Mouse (Mus musculus): ENCODE results near the gene Zfp273. TPM values are rescaled to one million over a fixed set of nuclear protein-coding genes. Genes with fewer than 3 reads are reported as not detected.

Zfp273 gene
- total and polyA plus RNA-seq, 2 experiments from 2014 or later, result 8.7 to 14.5 TPM

- TF ChIP-seq CTCF (IDR thresholded peaks at IDR 0.05; ENCODE audit: low read depth), result no peak
- Histone ChIP-seq H3K4me1 (ENCODE audit: insufficient read depth) (no peaks in the 10 kb centered on the region), H3K9ac (no peak overlapping the region), H3K4me3 (ENCODE audit: low read depth, low read length) (no peak overlapping the region), H3K36me3 (ENCODE audit: insufficient read depth) (no peaks in the 10 kb centered on the region), H3K27me3 (ENCODE audit: insufficient read depth, low read length) (no peaks in the 10 kb centered on the region), H3K4me2 (ENCODE audit: low read depth) (no peak overlapping the region), H3K27ac (ENCODE audit: low read depth, low read length) (no peak overlapping the region), H3K9me3 (ENCODE audit: low read length) (no peaks in the 10 kb centered on the region)
- 81% methylated on average over 3 of the region's 3 CpGs for WGBS
- DNase-seq (no peak), ATAC-seq (no peak)
Measured at GRCm38 (mm10) chr13:67850361-67850760, 36.8 kb downstream of the Zfp273 start.

GRCm38 (mm10) chr13:67853130-67853529, 39.6 kb downstream of the Zfp273 start:
- H3K9me3 ChIP-seq (ENCODE audit: low read length), result no peaks in the 10 kb centered on the region
- WGBS, result 88% methylated on average over 6 of the region's 6 CpGs
- H3K4me3 ChIP-seq (ENCODE audit: low read depth, low read length), result no peak overlapping the region
- TF ChIP-seq CTCF (IDR thresholded peaks at IDR 0.05; ENCODE audit: low read depth), result no peak
- H3K4me2 ChIP-seq (ENCODE audit: low read depth), result no peak overlapping the region
- ATAC-seq (no peak), DNase-seq (no peak)
- H3K36me3 ChIP-seq (ENCODE audit: insufficient read depth), result no peaks in the 10 kb centered on the region
- no peaks in the 10 kb centered on the region for H3K27me3 ChIP-seq (ENCODE audit: insufficient read depth, low read length)
- no peak overlapping the region for H3K27ac ChIP-seq (ENCODE audit: low read depth, low read length)
- H3K9ac ChIP-seq, result no peak overlapping the region
- H3K4me1 ChIP-seq (ENCODE audit: insufficient read depth), result no peaks in the 10 kb centered on the region

GRCm38 (mm10) chr13:67853983-67854382, 40.4 kb downstream of the Zfp273 start:
- H3K9me3 ChIP-seq (ENCODE audit: low read length), result no peaks in the 10 kb centered on the region
- no peak overlapping the region for H3K4me2 ChIP-seq (ENCODE audit: low read depth)
- H3K4me1 ChIP-seq (ENCODE audit: insufficient read depth), result no peaks in the 10 kb centered on the region
- ATAC-seq (no peak), DNase-seq (no peak)
- no peak for TF ChIP-seq CTCF (IDR thresholded peaks at IDR 0.05; ENCODE audit: low read depth)
- no peak overlapping the region for H3K27ac ChIP-seq (ENCODE audit: low read depth, low read length)
- whole genome bisulfite sequencing, result 74% methylated on average over 2 of the region's 2 CpGs
- no peaks in the 10 kb centered on the region for H3K36me3 ChIP-seq (ENCODE audit: insufficient read depth)
- no peak overlapping the region for H3K9ac ChIP-seq
- H3K27me3 ChIP-seq (ENCODE audit: insufficient read depth, low read length), result no peaks in the 10 kb centered on the region
- H3K4me3 ChIP-seq (ENCODE audit: low read depth, low read length), result no peak overlapping the region

- no peak overlapping the region for H3K9ac ChIP-seq
- TF ChIP-seq CTCF (IDR thresholded peaks at IDR 0.05; ENCODE audit: low read depth), result no peak
- H3K27ac ChIP-seq (ENCODE audit: low read depth, low read length), result no peak overlapping the region
- H3K9me3 ChIP-seq (ENCODE audit: low read length), result no peaks in the 10 kb centered on the region
- ATAC-seq (no peak), DNase-seq (no peak)
- H3K4me2 ChIP-seq (ENCODE audit: low read depth), result no peak overlapping the region
- H3K4me1 ChIP-seq (ENCODE audit: insufficient read depth), result no peaks in the 10 kb centered on the region
- H3K4me3 ChIP-seq (ENCODE audit: low read depth, low read length), result no peak overlapping the region
- no peaks in the 10 kb centered on the region for H3K36me3 ChIP-seq (ENCODE audit: insufficient read depth)
- no peaks in the 10 kb centered on the region for H3K27me3 ChIP-seq (ENCODE audit: insufficient read depth, low read length)
- WGBS, result 23% methylated on average over 1 of the region's 1 CpGs
Measured at GRCm38 (mm10) chr13:67857317-67857716, 43.8 kb downstream of the Zfp273 start.

GRCm38 (mm10) chr13:67862508-67862907, 49.0 kb downstream of the Zfp273 start:
- 87% methylated on average over 9 of the region's 9 CpGs for WGBS
- ATAC-seq, result no peak
- no peak for TF ChIP-seq CTCF (IDR thresholded peaks at IDR 0.05; ENCODE audit: low read depth)

GRCm38 (mm10) chr13:67863026-67863425, 49.5 kb downstream of the Zfp273 start, which contains the start of gene BC048507:
BC048507 (plus strand) TSS chr13:67863326.
- H3K9ac ChIP-seq, result no peak within 1 kb of the TSS
- H3K4me3 ChIP-seq (ENCODE audit: low read depth, low read length), result no peak within 1 kb of the TSS
- WGBS, result 89% methylated on average over 11 of the region's 11 CpGs
- no peaks in the 10 kb centered on the region for H3K4me1 ChIP-seq (ENCODE audit: insufficient read depth)
- TF ChIP-seq CTCF (IDR thresholded peaks at IDR 0.05; ENCODE audit: low read depth), result no peak
- no peak within 1 kb of the TSS for H3K27ac ChIP-seq (ENCODE audit: low read depth, low read length)
- no peaks in the 10 kb centered on the region for H3K27me3 ChIP-seq (ENCODE audit: insufficient read depth, low read length)
- no peak within 1 kb of the TSS for H3K4me2 ChIP-seq (ENCODE audit: low read depth)
- ATAC-seq (no peak), DNase-seq (no peak)
- H3K9me3 ChIP-seq (ENCODE audit: low read length), result no peaks in the 10 kb centered on the region
- H3K36me3 ChIP-seq (ENCODE audit: insufficient read depth), result no peaks in the 10 kb centered on the region

More at GRCm38 (mm10) chr13:67862508-67862907, 49.0 kb downstream of the Zfp273 start:
- Histone ChIP-seq H3K4me1 (ENCODE audit: insufficient read depth) (no peaks in the 10 kb centered on the region), H3K27ac (ENCODE audit: low read depth, low read length) (no peak overlapping the region), H3K9me3 (ENCODE audit: low read length) (no peaks in the 10 kb centered on the region), H3K27me3 (ENCODE audit: insufficient read depth, low read length) (no peaks in the 10 kb centered on the region), H3K4me3 (ENCODE audit: low read depth, low read length) (no peak overlapping the region), H3K4me2 (ENCODE audit: low read depth) (no peak overlapping the region), H3K36me3 (ENCODE audit: insufficient read depth) (no peaks in the 10 kb centered on the region), H3K9ac (no peak overlapping the region)
- no peak for DNase-seq

GRCm38 (mm10) chr13:67864764-67865350, 51.3 kb downstream of the Zfp273 start:
- Histone ChIP-seq H3K27ac (ENCODE audit: low read depth, low read length) (no peak overlapping the region), H3K9ac (no peak overlapping the region), H3K27me3 (ENCODE audit: insufficient read depth, low read length) (no peaks in the 10 kb centered on the region), H3K9me3 (ENCODE audit: low read length) (no peaks in the 10 kb centered on the region), H3K4me3 (ENCODE audit: low read depth, low read length) (no peak overlapping the region), H3K4me1 (ENCODE audit: insufficient read depth) (no peaks in the 10 kb centered on the region), H3K36me3 (ENCODE audit: insufficient read depth) (no peaks in the 10 kb centered on the region), H3K4me2 (ENCODE audit: low read depth) (no peak overlapping the region)
- TF ChIP-seq CTCF (IDR thresholded peaks at IDR 0.05; ENCODE audit: low read depth), result no peak
- no peak for DNase-seq
- ATAC-seq, result no peak
- 8% methylated on average over 5 of the region's 5 CpGs for WGBS
